Mouse (Mus musculus) thymus, adult 18-20 months (tissue): ENCODE data around the gene Nr2e1.

Source experiments
- DNase-seq, 2 experiments: peaks; one replicate each; pipeline ENCODE4 v3.0.0; 2022; ENCODE audit warnings: mixed read lengths in 2 of 2

Gene Nr2e1

GRCm38 (mm10) chr10:42545707-42546503 lies 37.5 kb downstream of the Nr2e1 start:
- DNase-seq: no peak

- no peak for DNase-seq
These were observed 45.7 kb downstream of the Nr2e1 start for GRCm38 (mm10) chr10:42537571-42538316.

GRCm38 (mm10) chr10:42533836-42534453 lies 49.5 kb downstream of the Nr2e1 start:
- no peak for DNase-seq

GRCm38 (mm10) chr10:42525682-42526081 lies 57.8 kb downstream of the Nr2e1 start:
- DNase-seq: no peak

GRCm38 (mm10) chr10:42523556-42524162 lies 59.8 kb downstream of the Nr2e1 start:
- DNase-seq: no peak

- no peak for DNase-seq
These were observed 60.5 kb downstream of the Nr2e1 start for GRCm38 (mm10) chr10:42522912-42523311.

GRCm38 (mm10) chr10:42521315-42521981 lies 62.0 kb downstream of the Nr2e1 start:
- DNase-seq: no peak

- no peak for DNase-seq
These were observed 65.1 kb downstream of the Nr2e1 start for GRCm38 (mm10) chr10:42518363-42518762.

GRCm38 (mm10) chr10:42514125-42514524 lies 69.3 kb downstream of the Nr2e1 start:
- no peak for DNase-seq
